Comparison of ENCODE assay signal across 26 mouse cellular contexts in the genomic region with DNA sequence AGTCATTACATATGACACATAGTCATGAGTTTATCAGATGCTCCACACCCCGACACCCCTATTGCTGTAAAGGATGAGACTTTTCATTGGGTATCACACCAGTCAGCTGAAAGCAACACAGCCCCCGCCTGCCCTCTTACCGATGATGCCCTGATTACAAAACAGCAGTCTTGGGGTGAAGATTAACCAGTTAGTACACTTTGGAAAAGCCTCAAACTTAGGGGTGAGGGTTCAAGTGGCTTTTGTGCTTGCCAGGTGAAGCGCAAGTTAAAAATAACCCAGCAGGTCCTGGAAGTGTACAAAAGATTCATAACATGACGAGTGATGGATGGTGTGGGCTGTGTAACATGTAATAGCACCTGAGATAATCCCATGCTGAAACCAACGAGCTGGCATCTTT.
A peak's percentile ranks its signal among the peaks of the same experiment; 100 is the strongest.
DNase-seq lines count a peak whose midpoint lies in the region; ATAC-seq and TF ChIP-seq lines count a peak whose summit lies in the region.
"Had no signal": no experiment of that assay in that cellular context is flagged by ENCODE, and none has a peak within 500 bp of the region (broad histone marks: within the 10 kb centered on the region; RNA-seq: fewer than 3 reads in every experiment).

No protein-coding gene starts in this region.

- H3K4me3 ChIP-seq in kidney, embryonic 16.5 days (ENCODE audit: low read length), result no peak overlapping the region
- H3K4me3 ChIP-seq in liver, embryonic 14.5 days (ENCODE audit: insufficient read depth in 1 of 2, low read depth in 2 of 2, low read length in 2 of 2), result no peak overlapping the region
- H3K4me3 ChIP-seq: embryonic facial prominence, embryonic 13.5 days; forebrain, embryonic 10.5 days; forebrain, embryonic 15.5 days; heart, embryonic 13.5 days; hindbrain, embryonic 10.5 days; hindbrain, embryonic 15.5 days; intestine, embryonic 15.5 days; lung, embryonic 15.5 days; midbrain, embryonic 10.5 days; neural tube, embryonic 12.5 days had no signal

- WGBS in kidney, embryonic 16.5 days, result 72% methylated on average over 6 of the region's 6 CpGs
- WGBS in liver, embryonic 14.5 days (ENCODE audit: insufficient replicate concordance), result 60% methylated on average over 6 of the region's 6 CpGs

- no peaks in the 10 kb centered on the region for H3K27me3 ChIP-seq in kidney, embryonic 16.5 days (ENCODE audit: insufficient read depth, low read length)
- H3K27me3 ChIP-seq in liver, embryonic 14.5 days (ENCODE audit: control insufficient read depth, insufficient read depth, low read length), result no peaks in the 10 kb centered on the region
- H3K27me3 ChIP-seq: embryonic facial prominence, embryonic 13.5 days; forebrain, embryonic 15.5 days; heart, embryonic 13.5 days; hindbrain, embryonic 15.5 days; intestine, embryonic 15.5 days; neural tube, embryonic 12.5 days had no signal

- no peaks in the 10 kb centered on the region for H3K4me1 ChIP-seq in kidney, embryonic 16.5 days (ENCODE audit: insufficient read depth, low read length)
- H3K4me1 ChIP-seq in liver, embryonic 14.5 days (replicated peaks; ENCODE audit: control insufficient read depth in 2 of 2, insufficient read depth in 2 of 2, low read length in 1 of 2), result peaks cover 0 to 14% of the 10 kb centered on the region in 2 experiments; a peak in 2 of 4 replicates
- H3K4me1 ChIP-seq: embryonic facial prominence, embryonic 13.5 days; forebrain, embryonic 15.5 days; heart, embryonic 13.5 days; hindbrain, embryonic 15.5 days; intestine, embryonic 15.5 days; lung, embryonic 15.5 days; neural tube, embryonic 12.5 days had no signal

- TF ChIP-seq EP300 in liver, embryonic 14.5 days (IDR thresholded peaks at IDR 0.05; ENCODE audit: low read depth), result no peak

- H3K27ac ChIP-seq in kidney, embryonic 16.5 days (ENCODE audit: low read length), result no peak overlapping the region
- no peak overlapping the region for H3K27ac ChIP-seq in liver, embryonic 14.5 days
- H3K27ac ChIP-seq: embryonic facial prominence, embryonic 13.5 days; forebrain, embryonic 10.5 days; forebrain, embryonic 15.5 days; heart, embryonic 13.5 days; hindbrain, embryonic 15.5 days; intestine, embryonic 15.5 days; lung, embryonic 15.5 days; midbrain, embryonic 10.5 days; neural tube, embryonic 12.5 days had no signal

- no peaks in the 10 kb centered on the region for H3K9me3 ChIP-seq in kidney, embryonic 16.5 days (ENCODE audit: low read length)
- H3K9me3 ChIP-seq in liver, embryonic 14.5 days (ENCODE audit: control insufficient read depth, low read length), result no peaks in the 10 kb centered on the region
- H3K9me3 ChIP-seq: embryonic facial prominence, embryonic 13.5 days; forebrain, embryonic 10.5 days; forebrain, embryonic 15.5 days; heart, embryonic 13.5 days; hindbrain, embryonic 10.5 days; hindbrain, embryonic 15.5 days; intestine, embryonic 15.5 days; lung, embryonic 15.5 days; midbrain, embryonic 10.5 days; neural tube, embryonic 12.5 days had no signal

- TF ChIP-seq CTCF in liver, embryonic 14.5 days (IDR thresholded peaks at IDR 0.05; ENCODE audit: low read depth), result no peak

- no peak overlapping the region for H3K9ac ChIP-seq in kidney, embryonic 16.5 days (replicated peaks; ENCODE audit: low read length)
- no peak overlapping the region for H3K9ac ChIP-seq in liver, embryonic 14.5 days (replicated peaks)
- H3K9ac ChIP-seq: embryonic facial prominence, embryonic 13.5 days; forebrain, embryonic 15.5 days; heart, embryonic 13.5 days; hindbrain, embryonic 15.5 days; intestine, embryonic 15.5 days; lung, embryonic 15.5 days; neural tube, embryonic 12.5 days had no signal

- ATAC-seq in kidney, embryonic 16.5 days (ENCODE audit: low FRiP score, low TSS enrichment), result no peak
- peak; percentile 59; the same call in 1 of the 2 replicates for ATAC-seq in liver, embryonic 14.5 days (ENCODE audit: insufficient read depth)
- no peak for ATAC-seq in frontal cortex, adult (ENCODE audit: low TSS enrichment)
- ATAC-seq: forebrain, embryonic 15.5 days; intestine, embryonic 15.5 days; midbrain, embryonic 16.5 days had no signal

- no peak overlapping the region for H3K4me2 ChIP-seq in kidney, embryonic 16.5 days (replicated peaks; ENCODE audit: low read depth, low read length)
- no peak overlapping the region for H3K4me2 ChIP-seq in liver, embryonic 14.5 days (ENCODE audit: low read depth)
- H3K4me2 ChIP-seq: embryonic facial prominence, embryonic 13.5 days; forebrain, embryonic 15.5 days; heart, embryonic 13.5 days; hindbrain, embryonic 15.5 days; intestine, embryonic 15.5 days; lung, embryonic 15.5 days; neural tube, embryonic 12.5 days had no signal

- peak; percentile 66 for DNase-seq in kidney, adult 11 months
- peak; percentile 48 for DNase-seq in kidney, postnatal 14 days
- DNase-seq in liver, result peak; percentile 19
- peak in 2 of 3 experiments; percentile 13 to 23 for DNase-seq in liver, embryonic 14.5 days (ENCODE audit: low read depth in 3 of 3, low spot score in 3 of 3)
- DNase-seq in right cerebral cortex, postnatal 36 days (ENCODE audit: low spot score in 2 of 2), result no peak
- DNase-seq in retina, postnatal 1 day, result no peak
- DNase-seq: adrenal gland, postnatal 36 days; cerebellum, adult 18-20 months; cerebellum, postnatal 10 days; heart, postnatal 10 days; left cerebral cortex, postnatal 4 days; thymus, adult 2 months; thymus, postnatal 36 days had no signal

- H3K36me3 ChIP-seq in kidney, embryonic 16.5 days (ENCODE audit: insufficient read depth, low read length), result no peaks in the 10 kb centered on the region
- H3K36me3 ChIP-seq in liver, embryonic 14.5 days (replicated peaks; ENCODE audit: control insufficient read depth, insufficient read depth, low read depth), result no peaks in the 10 kb centered on the region
- H3K36me3 ChIP-seq: embryonic facial prominence, embryonic 13.5 days; forebrain, embryonic 10.5 days; forebrain, embryonic 15.5 days; heart, embryonic 13.5 days; hindbrain, embryonic 10.5 days; hindbrain, embryonic 15.5 days; intestine, embryonic 15.5 days; lung, embryonic 15.5 days; midbrain, embryonic 10.5 days; neural tube, embryonic 12.5 days had no signal

Comparison
In these comparisons a context has a peak if more than half of its experiments do, and no peak if none do; other contexts are left out.
1. DNase-seq: peak in kidney, adult 11 months (single experiment), kidney, postnatal 14 days (single experiment), liver (single experiment) and liver, embryonic 14.5 days (2 of 3); none in right cerebral cortex, postnatal 36 days (0 of 2) and retina, postnatal 1 day (single experiment).